Mouse (Mus musculus) embryonic facial prominence, embryonic 13.5 days (tissue): Measurements from ENCODE around the gene Eri3. TPM values are rescaled to one million over a fixed set of nuclear protein-coding genes. Genes with fewer than 3 reads are reported as not detected.

Experiments
- ATAC-seq: fragments of 200-750 bp; cut with Nextera tagmentation; 2 replicates; pipeline ENCODE4 v1.8.0; 2017; ENCODE audit warnings: low read depth; ENCODE audit not compliant: insufficient number of reproducible peaks, insufficient read depth, low FRiP score, low TSS enrichment
- H3K27ac ChIP-seq: fragments of 300-500 bp; sonication (generic); 2 replicates; pipeline ENCODE4 v1.5.1; 2015; ENCODE audit warnings: moderate library complexity, mild to moderate bottlenecking, inconsistent platforms
- H3K27me3 ChIP-seq: fragments of 300-500 bp; sonication (generic); 2 replicates; pipeline ENCODE4 v1.6.1; 2015; ENCODE audit warnings: mild to moderate bottlenecking, inconsistent platforms
- H3K36me3 ChIP-seq: fragments of 300-500 bp; sonication (generic); 2 replicates; pipeline ENCODE4 v1.6.1; 2015; ENCODE audit warnings: mild to moderate bottlenecking, inconsistent platforms
- H3K4me1 ChIP-seq: fragments of 300-500 bp; sonication (generic); 2 replicates; pipeline ENCODE4 v1.6.1; 2015; ENCODE audit warnings: inconsistent platforms
- H3K4me2 ChIP-seq: fragments of 300-500 bp; sonication (generic); 2 replicates; pipeline ENCODE4 v1.6.1; 2015; ENCODE audit warnings: moderate library complexity, mild to moderate bottlenecking, inconsistent platforms
- H3K4me3 ChIP-seq: fragments of 300-500 bp; sonication (generic); 2 replicates; pipeline ENCODE4 v1.5.1; 2015; ENCODE audit warnings: mild to moderate bottlenecking, inconsistent platforms
- H3K9ac ChIP-seq: fragments of 300-500 bp; sonication (generic); 2 replicates; pipeline ENCODE4 v1.6.1; 2015; ENCODE audit warnings: mild to moderate bottlenecking, inconsistent platforms
- H3K9me3 ChIP-seq: fragments of 300-500 bp; sonication (generic); 2 replicates; pipeline ENCODE4 v1.6.1; 2016; ENCODE audit warnings: inconsistent platforms
- WGBS: fragments of 180-500 bp; shearing (Covaris S2); methylation state at CpG from one replicate; pipeline ENCODE4 v1.1.7; 2015; ENCODE audit warnings: mixed read lengths; 5-methylcytosine and 5-hydroxymethylcytosine counted together
- polyA plus RNA-seq: library from polyadenylated mRNA; unstranded; fragments of >200 nt; fragmentation: Nextera tagmentation; extraction: Ambion mirVana; gene quantifications from 2 replicates; pipeline ENCODE4 v1.2.1, GENCODE M21; 2015

Gene Eri3
- polyA plus RNA-seq, 1 experiment from 2014 or later = 168 TPM

- no peak overlapping the region for H3K4me2 ChIP-seq
- H3K4me3 ChIP-seq = no peak overlapping the region
- no peak overlapping the region for H3K27ac ChIP-seq
- H3K9ac ChIP-seq = no peak overlapping the region
- H3K36me3 ChIP-seq = peaks cover 68% of the 10 kb centered on the region
- no peak for ATAC-seq
- no peaks in the 10 kb centered on the region for H3K9me3 ChIP-seq
- 0 out of 2 replicates have a peak, but pooled peaks cover 3% of the 10 kb centered on the region for H3K4me1 ChIP-seq
- WGBS = 87% methylated on average over 2 of the region's 2 CpGs
- no peaks in the 10 kb centered on the region for H3K27me3 ChIP-seq
Measured at GRCm38 (mm10) chr4:117585995-117586394, 35.8 kb downstream of the Eri3 start.

GRCm38 (mm10) chr4:117587447-117587846 lies 37.3 kb downstream of the Eri3 start:
- 0 out of 2 replicates have a peak, but pooled peaks cover 3% of the 10 kb centered on the region for H3K4me1 ChIP-seq
- 42% methylated on average over 4 of the region's 4 CpGs for WGBS
- H3K36me3 ChIP-seq = peaks cover 77% of the 10 kb centered on the region
- H3K9me3 ChIP-seq = no peaks in the 10 kb centered on the region
- no peak overlapping the region for H3K9ac ChIP-seq
- no peak for ATAC-seq
- H3K4me2 ChIP-seq = no peak overlapping the region
- H3K27ac ChIP-seq = no peak overlapping the region
- no peak overlapping the region for H3K4me3 ChIP-seq
- no peaks in the 10 kb centered on the region for H3K27me3 ChIP-seq

- Histone ChIP-seq H3K36me3 (peaks cover 76% of the 10 kb centered on the region), H3K4me2 (no peak overlapping the region), H3K27ac (no peak overlapping the region), H3K4me3 (no peak overlapping the region), H3K9me3 (no peaks in the 10 kb centered on the region), H3K4me1 (0 out of 2 replicates have a peak, but pooled peaks cover 3% of the 10 kb centered on the region), H3K9ac (no peak overlapping the region), H3K27me3 (no peaks in the 10 kb centered on the region)
- ATAC-seq = no peak
- WGBS = 22% methylated on average over 8 of the region's 8 CpGs
Measured at GRCm38 (mm10) chr4:117589081-117589660, 39.0 kb downstream of the Eri3 start.

- Histone ChIP-seq H3K4me2 (no peak overlapping the region), H3K9ac (no peak overlapping the region), H3K9me3 (no peaks in the 10 kb centered on the region), H3K4me3 (no peak overlapping the region), H3K27ac (no peak overlapping the region), H3K4me1 (peaks cover 7% of the 10 kb centered on the region; the same call in 1 of the 2 replicates), H3K36me3 (peaks cover 76% of the 10 kb centered on the region), H3K27me3 (no peaks in the 10 kb centered on the region)
- ATAC-seq = no peak
- 93% methylated on average over 2 of the region's 2 CpGs for WGBS
Measured at GRCm38 (mm10) chr4:117590781-117591180, 40.6 kb downstream of the Eri3 start.

GRCm38 (mm10) chr4:117592206-117592605 lies 42.0 kb downstream of the Eri3 start:
- Histone ChIP-seq H3K27ac (no peak overlapping the region), H3K36me3 (peaks cover 80% of the 10 kb centered on the region), H3K4me2 (no peak overlapping the region), H3K4me1 (peaks cover 7% of the 10 kb centered on the region; the same call in 1 of the 2 replicates), H3K4me3 (no peak overlapping the region), H3K9me3 (no peaks in the 10 kb centered on the region), H3K27me3 (no peaks in the 10 kb centered on the region), H3K9ac (no peak overlapping the region)
- WGBS = 89% methylated on average over 5 of the region's 5 CpGs
- no peak for ATAC-seq

GRCm38 (mm10) chr4:117595293-117595692 lies 45.1 kb downstream of the Eri3 start:
- no peak overlapping the region for H3K4me3 ChIP-seq
- H3K4me2 ChIP-seq = no peak overlapping the region
- peaks cover 85% of the 10 kb centered on the region for H3K36me3 ChIP-seq
- no peak overlapping the region for H3K27ac ChIP-seq
- H3K9ac ChIP-seq = no peak overlapping the region
- peaks cover 13% of the 10 kb centered on the region for H3K4me1 ChIP-seq
- no peak for ATAC-seq
- H3K9me3 ChIP-seq = no peaks in the 10 kb centered on the region
- H3K27me3 ChIP-seq = no peaks in the 10 kb centered on the region
- WGBS = 50% methylated on average over 10 of the region's 10 CpGs

GRCm38 (mm10) chr4:117599986-117600565 lies 49.9 kb downstream of the Eri3 start:
- Histone ChIP-seq H3K9ac (no peak overlapping the region), H3K27me3 (no peaks in the 10 kb centered on the region), H3K4me2 (no peak overlapping the region), H3K4me1 (peaks cover 36% of the 10 kb centered on the region), H3K36me3 (peaks cover 70% of the 10 kb centered on the region), H3K9me3 (no peaks in the 10 kb centered on the region), H3K27ac (peak overlapping the region; percentile 44; the same call in 1 of the 2 replicates), H3K4me3 (no peak overlapping the region)
- ATAC-seq = no peak
- 46% methylated on average over 7 of the region's 7 CpGs for WGBS

GRCm38 (mm10) chr4:117601338-117601776 lies 51.2 kb downstream of the Eri3 start:
- peaks cover 45% of the 10 kb centered on the region for H3K4me1 ChIP-seq
- H3K9ac ChIP-seq = no peak overlapping the region
- H3K36me3 ChIP-seq = peaks cover 63% of the 10 kb centered on the region
- H3K4me3 ChIP-seq = no peak overlapping the region
- no peaks in the 10 kb centered on the region for H3K9me3 ChIP-seq
- no peak overlapping the region for H3K27ac ChIP-seq
- no peak for ATAC-seq
- H3K27me3 ChIP-seq = no peaks in the 10 kb centered on the region
- 24% methylated on average over 5 of the region's 5 CpGs for WGBS
- H3K4me2 ChIP-seq = no peak overlapping the region

- H3K27me3 ChIP-seq = no peaks in the 10 kb centered on the region
- WGBS = 39% methylated on average over 16 of the region's 16 CpGs
- H3K36me3 ChIP-seq = peaks cover 60% of the 10 kb centered on the region
- no peak overlapping the region for H3K4me3 ChIP-seq
- H3K4me1 ChIP-seq = peaks cover 56% of the 10 kb centered on the region
- ATAC-seq = no peak
- no peaks in the 10 kb centered on the region for H3K9me3 ChIP-seq
- H3K9ac ChIP-seq = peak overlapping the region; percentile 27; the same call in 1 of the 2 replicates
- 0 out of 2 replicates have a peak overlapping the region, but pooled peaks have one; percentile 23 for H3K27ac ChIP-seq
- no peak overlapping the region for H3K4me2 ChIP-seq
Measured at GRCm38 (mm10) chr4:117605099-117605953, 55.2 kb downstream of the Eri3 start.

GRCm38 (mm10) chr4:117605954-117606227 lies 55.7 kb downstream of the Eri3 start:
- H3K9me3 ChIP-seq = no peaks in the 10 kb centered on the region
- no peak overlapping the region for H3K27ac ChIP-seq
- no peak overlapping the region for H3K4me3 ChIP-seq
- H3K9ac ChIP-seq = no peak overlapping the region
- WGBS = 67% methylated on average over 1 of the region's 1 CpGs
- H3K36me3 ChIP-seq = peaks cover 60% of the 10 kb centered on the region
- no peak overlapping the region for H3K4me2 ChIP-seq
- H3K27me3 ChIP-seq = no peaks in the 10 kb centered on the region
- ATAC-seq = no peak
- H3K4me1 ChIP-seq = peaks cover 51% of the 10 kb centered on the region

- no peaks in the 10 kb centered on the region for H3K9me3 ChIP-seq
- H3K27ac ChIP-seq = no peak overlapping the region
- H3K4me2 ChIP-seq = no peak overlapping the region
- H3K36me3 ChIP-seq = peaks cover 66% of the 10 kb centered on the region
- no peak overlapping the region for H3K4me3 ChIP-seq
- 70% methylated on average over 5 of the region's 5 CpGs for WGBS
- peaks cover 41% of the 10 kb centered on the region for H3K4me1 ChIP-seq
- H3K9ac ChIP-seq = no peak overlapping the region
- no peak for ATAC-seq
- no peaks in the 10 kb centered on the region for H3K27me3 ChIP-seq
Measured at GRCm38 (mm10) chr4:117606831-117607610, 56.9 kb downstream of the Eri3 start.
